Mouse (Mus musculus) induced T-regulatory cell, adult 2 months (primary cell): ENCODE results near the gene Cdk14.
A peak's percentile ranks its signal among the peaks of the same experiment; 100 is the strongest.
"Not testable (repeated sequence)": the region's sequence is repeated elsewhere in the genome, so short reads cannot be mapped to it uniquely, and the experiment has no call there.

Source experiments
- DNase-seq: peaks from one replicate; pipeline ENCODE4 v3.0.0-alpha.2; 2012; ENCODE audit warnings: low read depth

Gene Cdk14

DNA sequence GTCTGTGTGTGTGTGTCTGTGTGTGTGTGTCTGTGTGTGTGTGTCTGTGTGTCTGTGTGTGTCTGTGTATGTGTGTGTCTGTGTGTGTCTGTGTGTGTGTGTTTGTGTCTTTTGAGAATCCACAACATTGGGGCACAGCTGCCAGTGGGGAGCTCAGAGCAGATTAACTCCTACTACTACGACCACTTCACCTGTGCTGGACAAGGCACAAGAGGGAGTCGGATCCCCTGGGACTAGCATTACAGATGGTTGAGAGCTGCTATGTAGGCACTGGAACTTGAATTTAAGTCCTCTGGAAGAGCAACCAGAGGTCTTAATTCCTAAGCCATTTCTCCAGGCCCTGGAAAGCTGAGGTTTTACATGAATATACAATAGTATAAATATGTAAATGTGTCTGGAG lies 433.9 kb downstream of the Cdk14 start:
- no peak for DNase-seq

DNA sequence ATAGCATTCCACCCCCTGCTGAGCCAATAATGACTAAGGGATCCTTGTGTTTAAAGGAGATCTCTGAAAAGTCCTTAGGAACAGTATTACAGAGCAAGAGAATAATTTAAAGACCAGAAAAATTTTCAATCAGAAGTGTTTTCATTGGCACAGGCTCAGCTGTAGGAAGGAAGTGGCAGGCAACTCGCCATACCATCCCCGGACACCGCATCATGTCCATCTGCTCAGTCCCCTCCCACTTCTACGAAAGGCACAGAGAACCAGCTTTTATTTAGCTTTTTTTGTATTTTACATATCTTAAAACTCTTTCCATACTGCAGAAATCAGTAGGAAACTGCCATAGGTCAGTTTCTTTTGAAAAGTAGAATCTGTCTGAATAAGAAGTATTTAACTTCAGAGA lies 440.6 kb downstream of the Cdk14 start:
- DNase-seq: no peak

DNA sequence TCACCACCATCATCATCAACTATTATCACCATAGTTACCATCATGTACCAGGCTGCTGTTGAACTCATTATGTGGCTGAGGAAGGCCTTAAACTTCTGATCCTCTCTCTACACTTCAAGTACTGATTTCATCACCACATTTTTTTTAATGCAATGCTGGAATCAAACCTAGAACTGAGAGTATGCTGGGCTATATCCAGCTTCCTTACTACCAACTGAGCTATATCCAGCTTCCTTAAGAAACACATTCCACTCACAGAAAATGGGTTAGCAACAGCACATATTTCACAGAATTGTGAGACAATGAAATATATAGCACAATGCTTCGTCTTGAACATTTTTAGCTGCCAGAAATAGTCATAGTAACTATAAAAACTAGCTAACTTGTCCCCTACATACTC lies 446.7 kb downstream of the Cdk14 start:
- DNase-seq: no peak

DNA sequence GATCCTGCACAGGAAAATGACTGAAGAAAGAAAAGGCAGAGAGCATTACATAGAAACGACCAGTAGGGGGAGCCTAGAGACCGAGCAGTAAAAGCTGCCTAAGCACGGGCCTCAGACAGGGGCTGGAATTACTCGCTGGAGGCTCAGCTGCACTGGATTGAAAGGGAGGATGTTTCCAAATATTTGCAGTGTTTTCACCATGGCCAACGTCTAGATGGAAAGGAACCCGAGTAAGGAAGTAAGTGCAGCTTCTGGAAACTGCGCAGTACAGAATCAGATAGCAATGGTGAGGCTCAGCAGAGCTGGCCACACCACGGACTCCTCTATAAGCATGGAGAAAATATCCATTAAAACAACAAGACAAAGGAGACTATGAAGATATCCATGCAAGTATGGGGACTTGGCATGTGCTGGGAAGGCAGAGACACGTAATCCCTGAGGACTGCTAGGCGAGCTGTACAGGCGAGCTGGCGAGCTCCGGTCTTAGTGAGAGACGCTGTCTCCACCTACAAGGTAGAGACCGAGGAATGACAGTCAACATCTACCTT lies 458.0 kb downstream of the Cdk14 start:
- DNase-seq: peak; percentile 57

DNA sequence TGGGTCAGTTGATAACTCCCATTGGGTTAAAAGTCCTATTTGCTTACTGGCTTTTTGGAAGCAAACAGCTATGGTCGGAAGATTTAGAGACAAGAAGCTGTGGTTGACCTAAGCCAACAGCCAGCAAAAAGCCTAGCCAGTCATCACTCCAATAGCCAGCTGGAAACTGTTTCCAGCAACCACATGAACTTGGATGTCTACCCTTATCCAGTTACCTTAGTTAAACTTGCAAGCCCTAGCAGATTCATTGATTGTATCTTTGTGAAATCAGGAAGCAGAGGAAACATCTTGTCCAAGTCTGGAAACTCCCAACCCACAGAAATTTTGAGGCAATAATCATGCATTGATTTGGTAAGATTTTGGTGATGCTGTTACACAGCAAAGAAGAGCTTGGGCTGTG lies 458.5 kb downstream of the Cdk14 start:
- no peak for DNase-seq

DNA sequence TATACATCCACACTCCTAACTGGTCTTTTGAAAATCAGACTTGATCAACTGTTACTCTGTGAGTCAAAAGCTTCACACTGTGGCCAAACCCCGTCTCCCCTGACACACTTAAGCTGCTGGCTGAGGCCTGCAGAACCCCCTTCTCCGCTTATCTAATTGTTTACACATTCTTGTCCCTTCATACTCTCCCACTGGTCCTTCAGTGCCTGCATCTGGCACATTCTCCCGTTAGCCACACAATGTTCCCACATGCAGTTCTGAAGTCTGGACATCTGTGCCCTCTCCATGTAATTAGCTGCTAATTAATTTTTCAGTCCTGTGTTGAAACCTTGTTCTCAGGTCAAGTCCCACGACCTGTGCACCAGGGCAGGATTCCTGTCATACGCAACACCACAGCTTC lies 460.7 kb downstream of the Cdk14 start:
- DNase-seq: no peak

DNA sequence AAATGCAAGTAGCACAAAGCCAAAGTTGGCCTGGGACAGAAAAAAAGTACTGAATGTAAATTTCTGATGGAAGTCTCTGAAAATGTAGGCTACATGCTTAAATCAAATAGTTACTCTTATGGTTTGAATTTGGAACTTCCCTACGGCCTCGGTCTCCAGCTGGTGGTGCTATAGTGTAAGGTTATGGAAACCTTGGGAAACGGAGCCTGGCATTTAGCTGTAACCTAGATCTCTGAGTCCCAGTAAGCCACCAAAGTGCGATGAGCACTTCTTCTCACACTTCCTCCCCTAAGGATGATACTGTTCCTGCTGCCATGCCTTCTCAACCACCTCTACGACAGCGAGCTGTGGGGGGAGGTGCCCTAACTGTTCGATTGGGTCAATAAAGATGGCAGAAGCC lies 464.1 kb downstream of the Cdk14 start:
- no peak for DNase-seq

DNA sequence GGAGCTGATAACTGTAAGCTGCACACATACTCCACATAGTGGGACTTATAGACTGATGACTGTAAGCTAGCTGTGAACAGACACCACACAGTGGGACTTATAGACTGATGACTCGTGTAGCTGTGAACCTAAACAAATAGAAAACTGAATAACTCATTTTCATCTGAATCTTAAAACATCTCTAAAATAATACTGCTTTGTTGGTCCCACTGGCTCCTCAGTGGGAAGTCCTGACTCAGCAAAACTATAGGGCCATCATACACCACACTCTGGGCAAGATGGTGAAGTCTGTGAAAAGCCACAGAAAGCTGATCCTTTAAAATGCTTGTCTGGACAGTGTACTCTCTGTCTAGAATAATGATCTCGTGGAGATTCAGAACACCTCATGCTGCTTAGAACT lies 464.7 kb downstream of the Cdk14 start:
- DNase-seq: no peak

DNA sequence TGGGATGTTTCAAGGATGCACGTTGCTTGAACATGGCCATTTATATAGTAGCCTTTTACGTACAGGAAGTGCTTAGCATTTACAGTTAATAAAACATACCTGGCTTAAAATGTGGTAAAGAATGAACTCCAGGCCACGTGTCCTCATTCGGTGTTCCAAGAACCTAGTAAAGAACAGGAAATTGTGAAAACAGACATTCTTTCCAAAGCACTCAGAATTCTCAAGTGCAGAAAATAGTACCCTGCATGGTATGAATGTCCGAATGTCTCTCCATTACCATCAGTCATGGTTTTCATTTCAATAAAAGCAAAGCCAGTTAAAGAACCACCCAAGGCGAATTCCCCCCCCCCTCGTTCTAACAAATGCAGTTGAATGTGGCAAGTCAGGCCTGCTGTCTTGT lies 470.7 kb downstream of the Cdk14 start:
- DNase-seq: no peak

DNA sequence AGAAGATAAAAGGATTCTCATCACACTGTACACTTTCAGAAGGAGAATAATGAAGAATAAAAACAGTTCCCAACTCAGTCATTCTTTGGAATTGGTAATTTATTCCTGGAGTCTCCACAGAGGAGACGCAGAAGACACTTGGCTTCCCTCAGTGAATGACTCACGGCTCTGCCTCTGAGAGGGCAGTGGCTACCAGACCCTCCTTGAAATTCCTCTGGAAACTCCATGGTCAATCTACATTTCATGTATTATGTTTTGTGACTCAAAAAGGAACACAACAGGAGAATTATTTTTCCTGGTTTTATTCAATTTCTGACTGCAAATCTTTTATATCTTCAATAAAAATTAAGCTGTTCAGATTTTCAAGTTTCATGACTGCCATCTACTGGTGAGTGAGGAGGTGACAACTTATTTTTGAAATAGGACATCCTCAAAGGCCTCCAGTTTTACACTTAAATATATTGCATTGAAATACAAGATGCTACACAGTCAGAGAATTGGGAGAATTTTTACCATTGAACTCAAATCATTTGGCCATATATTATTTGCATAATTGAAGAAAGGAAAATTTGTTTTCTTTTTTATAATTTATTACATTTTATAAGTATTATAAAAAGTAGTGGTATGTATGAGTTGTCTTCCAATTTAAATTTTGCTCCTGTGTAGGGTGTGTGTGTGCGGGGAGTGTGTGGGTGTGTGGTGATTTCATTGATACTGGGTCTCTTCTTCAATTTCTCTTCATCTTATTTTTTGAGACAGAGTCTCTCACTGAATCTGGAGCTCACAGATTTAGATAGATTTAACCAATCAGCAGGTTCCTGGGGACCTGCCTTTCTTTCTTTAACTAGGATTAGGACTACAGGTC lies 471.8 kb downstream of the Cdk14 start:
- peak; percentile 46 for DNase-seq

DNA sequence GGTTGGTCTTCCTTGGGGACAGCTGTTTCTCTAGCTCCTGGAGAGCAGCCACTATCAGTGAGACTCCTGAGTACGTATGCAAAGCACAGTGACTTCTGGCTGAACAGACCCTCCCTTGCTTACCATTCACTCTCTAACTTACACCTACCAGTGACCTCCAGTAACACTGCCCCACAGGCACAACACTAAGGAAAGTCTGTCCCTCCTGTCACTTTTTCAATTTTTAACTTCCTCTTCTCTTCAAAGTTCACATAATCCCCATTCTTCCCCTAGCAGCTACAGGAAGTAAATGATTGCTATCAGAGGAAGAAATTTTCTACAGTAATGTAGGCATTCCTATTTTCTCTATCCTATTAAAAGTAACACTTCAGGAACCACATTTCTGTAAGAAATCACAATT lies 485.0 kb downstream of the Cdk14 start:
- no peak for DNase-seq

DNA sequence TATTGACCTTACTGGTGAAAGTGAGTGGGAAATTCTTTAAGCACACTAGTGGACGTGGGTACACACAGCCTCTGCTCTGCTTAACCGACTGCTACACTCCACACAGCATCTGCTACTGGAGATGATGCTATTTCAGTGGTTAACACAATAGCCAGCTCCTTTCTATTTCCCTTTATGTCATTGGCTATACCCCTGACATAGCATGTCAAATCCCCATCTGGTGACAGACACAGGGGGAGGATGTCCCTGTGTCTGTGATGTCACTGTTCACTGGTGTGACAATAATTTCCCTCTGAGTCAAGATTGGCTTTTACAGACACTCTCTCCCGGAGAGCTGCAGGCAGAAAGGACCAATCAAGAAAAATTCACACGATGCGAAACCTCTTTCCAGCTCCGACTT lies 485.6 kb downstream of the Cdk14 start:
- no peak for DNase-seq

DNA sequence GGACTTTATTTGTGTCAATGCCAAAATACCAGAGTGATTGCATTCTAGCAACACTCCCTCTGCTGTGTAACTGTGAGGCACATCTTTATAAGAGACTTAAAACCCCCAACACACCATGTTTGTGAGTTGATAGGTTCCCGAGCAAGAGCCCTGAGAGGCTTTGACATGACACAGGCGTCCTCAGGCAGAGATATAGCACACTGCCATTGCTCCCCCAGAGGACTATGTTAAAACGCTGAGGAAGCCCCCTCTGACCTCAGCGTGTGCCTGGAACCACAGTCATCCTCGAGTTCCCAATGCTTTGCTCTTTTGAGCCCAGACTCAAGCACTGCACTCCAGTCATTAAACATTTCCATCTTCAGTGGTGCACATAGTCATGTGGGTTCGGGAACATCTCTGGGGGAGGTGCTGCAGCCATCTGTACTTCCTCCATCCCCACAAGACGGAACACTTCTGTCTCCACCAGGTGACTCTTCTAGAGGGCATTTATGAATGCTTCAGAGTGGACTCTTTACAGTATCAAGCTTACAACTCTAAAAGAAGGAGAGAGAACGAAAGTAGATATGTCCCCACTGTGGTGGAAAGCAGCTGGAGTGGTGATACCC lies 488.5 kb downstream of the Cdk14 start:
- no peak for DNase-seq

DNA sequence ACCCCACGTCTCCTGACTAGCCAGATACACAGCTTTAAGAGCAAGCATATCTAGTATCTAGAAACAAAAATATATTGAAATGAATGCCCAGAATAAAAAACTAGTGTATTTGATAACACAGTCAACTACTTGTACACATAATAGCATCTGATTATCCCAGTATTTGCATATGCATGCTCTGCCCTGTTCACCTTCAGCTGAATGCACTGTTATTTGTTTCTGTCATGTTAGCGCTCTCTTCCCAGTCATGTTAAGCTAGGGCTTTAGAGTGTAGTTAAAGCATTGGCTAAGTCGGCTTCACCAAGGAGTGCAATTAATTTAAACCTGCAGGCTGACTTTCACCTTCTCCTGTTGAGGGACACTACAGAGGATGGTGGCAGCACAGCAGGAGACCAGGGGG lies 490.5 kb downstream of the Cdk14 start:
- no peak for DNase-seq

DNA sequence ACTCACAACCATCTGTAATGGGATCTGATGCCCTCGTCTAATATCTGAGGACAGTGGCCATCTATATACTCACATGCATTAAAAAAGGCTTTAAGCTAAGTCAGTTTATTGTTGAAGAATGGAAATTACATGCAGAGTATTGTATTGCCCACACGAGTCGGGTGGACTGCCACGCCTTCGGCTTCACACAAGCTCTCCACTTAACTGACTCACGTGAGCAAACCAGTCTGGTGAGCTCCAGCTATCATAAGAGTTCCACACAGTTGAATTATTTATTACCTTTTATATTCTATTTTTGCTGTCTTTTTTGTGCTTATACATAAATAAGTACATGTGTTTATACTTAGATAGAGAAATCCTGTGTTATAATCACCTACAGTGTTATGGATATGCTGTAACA lies 495.2 kb downstream of the Cdk14 start:
- DNase-seq: no peak

DNA sequence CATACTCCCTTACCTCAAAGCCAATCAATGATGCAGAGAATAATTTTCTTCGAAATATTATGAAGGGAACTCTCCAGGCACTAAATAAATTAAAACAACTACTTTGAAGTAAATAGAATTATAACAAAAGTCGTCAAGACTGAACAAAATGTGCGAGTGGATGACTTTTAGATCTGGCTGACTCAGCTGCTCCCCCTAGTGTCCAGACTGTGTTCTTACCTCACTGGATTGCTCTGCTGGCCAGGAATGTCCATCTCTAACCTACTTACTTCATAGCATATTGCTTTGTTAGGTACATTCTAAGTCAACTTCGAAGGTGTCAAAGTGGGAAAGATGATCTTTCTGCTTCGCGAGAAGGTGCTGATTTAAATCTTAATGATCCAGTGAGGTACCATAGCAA lies 501.7 kb downstream of the Cdk14 start:
- DNase-seq: peak; percentile 62

DNA sequence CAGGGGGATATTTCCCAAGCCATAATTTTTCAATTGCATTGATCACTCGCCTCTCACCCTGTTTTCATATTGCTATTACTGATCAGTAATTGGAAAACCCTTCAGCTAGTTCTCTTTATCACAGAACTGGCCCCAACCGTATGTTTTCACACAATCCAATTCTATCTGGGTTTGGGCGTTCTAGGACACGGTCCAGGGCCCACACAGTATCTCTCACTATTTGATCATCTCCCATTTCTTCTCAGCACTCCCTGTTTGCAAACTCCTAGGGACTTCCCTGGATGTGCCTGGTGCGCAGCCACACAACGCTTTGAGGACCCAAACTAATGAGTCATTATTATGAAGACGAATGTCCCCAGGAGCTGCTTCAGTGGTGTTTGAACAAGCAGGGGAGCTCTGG lies 502.4 kb downstream of the Cdk14 start:
- DNase-seq: no peak

DNA sequence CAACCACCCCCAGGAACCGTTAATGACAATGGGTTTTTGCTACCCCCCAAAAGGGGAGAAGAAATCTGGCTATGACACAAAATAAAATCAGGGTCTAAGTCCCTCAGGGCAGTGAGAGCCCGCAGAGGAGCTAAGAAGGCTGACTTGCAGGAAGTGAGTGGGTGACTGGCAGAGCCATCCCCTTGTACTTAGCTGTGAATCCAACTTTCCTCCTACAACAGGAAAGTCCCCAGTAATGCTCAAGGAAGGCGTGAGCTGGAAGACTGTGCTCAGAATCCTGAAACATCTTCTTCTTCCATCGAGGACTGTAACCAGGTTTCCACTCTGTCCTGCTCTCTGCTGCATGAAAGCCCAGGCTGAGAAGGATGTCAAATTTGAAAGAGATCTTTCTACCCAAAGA lies 502.8 kb downstream of the Cdk14 start:
- DNase-seq: no peak

DNA sequence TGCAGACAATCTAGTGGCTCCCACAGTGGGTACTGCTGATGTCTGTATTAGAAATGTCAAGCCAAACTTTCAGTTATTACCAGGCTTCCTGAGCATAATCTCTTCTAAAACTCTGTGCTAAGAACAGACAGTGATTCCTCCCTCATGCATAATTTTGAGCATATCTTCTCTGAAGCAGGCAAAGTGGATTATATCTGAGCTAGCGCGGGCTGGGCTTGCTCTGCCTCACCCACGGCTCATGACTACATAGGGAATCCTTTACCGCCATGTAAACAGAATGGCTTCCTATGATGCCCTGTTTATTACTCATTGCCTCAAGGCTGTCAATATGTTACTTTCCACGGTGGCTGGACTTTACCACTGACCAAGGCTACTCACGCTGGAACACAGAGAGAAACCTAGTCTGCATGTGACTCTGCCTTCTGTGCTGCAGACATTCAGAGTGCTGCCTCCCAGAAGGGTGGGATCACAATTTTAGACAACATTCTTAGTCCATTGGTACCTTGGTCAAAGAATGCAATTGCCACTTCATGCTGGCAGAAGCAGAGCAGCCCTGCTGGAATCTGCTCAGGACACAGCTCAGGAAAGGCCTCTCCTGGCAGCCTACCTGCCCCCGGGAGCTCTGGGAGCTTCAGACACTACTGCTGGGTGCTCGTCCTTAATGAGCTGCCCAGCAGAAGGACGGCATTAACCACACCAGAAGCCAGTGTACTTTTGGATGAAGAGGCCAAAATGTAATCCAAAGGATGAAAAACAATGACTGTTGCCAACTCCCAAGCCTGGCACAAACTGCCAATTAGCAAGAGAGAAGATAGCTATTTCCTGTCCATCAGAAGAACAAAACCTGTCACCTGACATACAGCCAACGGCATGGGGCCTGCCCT lies 503.5 kb downstream of the Cdk14 start:
- DNase-seq: no peak

DNA sequence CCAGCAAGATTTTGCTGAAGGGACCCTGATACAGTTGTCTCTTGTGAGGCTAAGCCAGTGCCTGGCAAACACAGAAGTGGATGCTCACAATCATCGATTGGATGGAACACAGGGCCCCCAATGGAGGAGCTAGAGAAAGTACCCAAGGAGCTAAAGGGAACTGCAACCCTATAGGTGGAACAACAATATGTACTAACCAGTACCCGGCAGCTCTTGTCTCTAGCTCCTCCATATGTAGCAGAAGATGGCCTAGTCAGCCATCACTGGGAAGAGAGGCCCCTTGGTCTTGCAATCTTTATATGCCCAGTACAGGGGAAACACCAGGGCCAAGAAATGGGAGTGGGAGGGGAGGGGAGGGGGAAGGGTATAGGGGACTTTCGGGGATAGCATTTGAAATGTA lies 515.2 kb downstream of the Cdk14 start:
- DNase-seq: not testable (repeated sequence)

DNA sequence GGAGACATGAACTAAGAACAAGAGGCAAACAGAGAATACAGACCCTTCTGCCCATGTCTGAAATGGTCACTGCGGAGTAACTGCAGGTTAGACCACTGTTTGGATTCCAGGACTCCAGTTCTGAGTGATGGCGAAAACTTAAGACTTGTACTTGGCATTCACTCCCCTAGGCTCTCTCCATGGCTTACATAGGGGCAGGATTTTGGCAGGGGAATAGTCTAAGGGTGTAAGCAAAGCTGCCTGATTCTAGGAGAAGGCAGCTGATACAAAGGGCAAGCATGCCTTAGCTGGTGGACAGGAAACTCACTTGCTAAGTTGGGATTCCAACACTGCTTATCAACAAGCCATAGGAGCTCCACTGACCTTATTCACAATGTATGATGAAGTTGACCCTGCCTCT lies 521.9 kb downstream of the Cdk14 start:
- DNase-seq: no peak

DNA sequence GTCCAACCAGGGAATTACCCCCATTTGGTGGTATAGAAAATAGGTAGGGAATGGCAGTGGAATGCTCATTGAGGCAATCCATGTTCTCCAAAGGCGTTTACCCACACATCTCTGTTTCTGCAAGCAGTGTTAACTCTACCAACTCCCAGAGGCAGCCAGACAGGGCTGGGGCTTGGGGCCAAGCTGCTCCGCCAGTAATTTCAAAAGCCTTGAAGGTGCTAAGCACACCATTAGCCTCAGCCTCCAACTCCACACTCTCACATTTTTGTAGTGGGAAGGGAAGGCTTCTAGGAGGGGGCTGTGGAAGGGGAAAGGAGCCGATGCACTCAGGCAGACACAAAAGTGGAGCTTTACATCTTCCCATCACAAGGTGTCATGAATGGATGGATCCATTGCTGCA lies 525.1 kb downstream of the Cdk14 start:
- DNase-seq: no peak

DNA sequence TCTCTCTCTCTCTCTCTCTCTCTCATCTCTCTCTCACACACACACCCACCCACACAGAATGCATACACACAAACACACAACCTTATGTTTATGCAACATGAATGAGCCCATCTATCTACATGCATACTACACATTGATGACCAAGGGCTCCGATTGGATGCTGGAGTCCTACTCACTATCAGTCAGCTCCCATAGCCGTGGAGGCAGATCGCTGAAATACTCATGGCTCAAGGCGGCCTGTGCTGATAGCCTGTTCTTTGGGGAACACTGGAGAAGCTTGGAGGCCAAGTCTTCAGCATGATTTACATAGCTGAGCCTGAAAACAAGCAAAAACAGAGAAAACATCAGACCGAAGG lies 526.3 kb downstream of the Cdk14 start:
- DNase-seq: no peak
